Mouse (Mus musculus) hindbrain, embryonic 11.5 days (tissue): ENCODE measurements around the gene Herc2. TPM values are rescaled to one million over a fixed set of nuclear protein-coding genes. Genes with fewer than 3 reads are reported as not detected.

Source experiments
- ATAC-seq: fragments of 200-750 bp; cut with Nextera tagmentation; 2 replicates; pipeline ENCODE4 v1.8.0; 2017; ENCODE audit warnings: mild to moderate bottlenecking, moderate TSS enrichment, moderate library complexity; ENCODE audit not compliant: low FRiP score
- DNase-seq: peaks from one replicate; pipeline ENCODE4 v3.0.0-alpha.2; 2015; ENCODE audit warnings: low spot score
- H3K27ac ChIP-seq: fragments of 300-500 bp; sonication (generic); 2 replicates; pipeline ENCODE4 v1.5.1; 2014; ENCODE audit warnings: mild to moderate bottlenecking, low read depth, low read length
- H3K27me3 ChIP-seq: fragments of 300-500 bp; sonication (generic); 2 replicates; pipeline ENCODE4 v1.6.1; 2014; ENCODE audit warnings: mild to moderate bottlenecking, low read length, moderate library complexity, mixed read lengths; ENCODE audit not compliant: control insufficient read depth, insufficient read depth
- H3K36me3 ChIP-seq: fragments of 300-500 bp; sonication (generic); 2 replicates; pipeline ENCODE4 v1.6.1; 2014; ENCODE audit warnings: mild to moderate bottlenecking, low read length, moderate library complexity, mixed read lengths; ENCODE audit not compliant: control insufficient read depth, insufficient read depth
- H3K4me1 ChIP-seq: fragments of 300-500 bp; sonication (generic); replicated peaks from 2 replicates; pipeline ENCODE4 v1.6.1; 2014; ENCODE audit warnings: low read length, mixed read lengths; ENCODE audit not compliant: control insufficient read depth, insufficient read depth
- H3K4me2 ChIP-seq: fragments of 300-500 bp; sonication (generic); replicated peaks from 2 replicates; pipeline ENCODE4 v1.6.1; 2014; ENCODE audit warnings: mild to moderate bottlenecking, low read depth, low read length
- H3K4me3 ChIP-seq: fragments of 300-500 bp; sonication (generic); 2 replicates; pipeline ENCODE4 v1.5.1; 2014; ENCODE audit warnings: low read depth, low read length
- H3K9ac ChIP-seq: fragments of 300-500 bp; sonication (generic); 2 replicates; pipeline ENCODE4 v1.6.1; 2014; ENCODE audit warnings: low read depth, low read length
- H3K9me3 ChIP-seq: fragments of 300-500 bp; sonication (generic); 2 replicates; pipeline ENCODE4 v1.6.1; 2016; ENCODE audit warnings: low read length; ENCODE audit not compliant: control insufficient read depth
- WGBS: fragments of 180-500 bp; shearing (Covaris S2); extraction: QIAGEN DNeasy Blood & Tissue Kit; methylation state at CpG from one replicate; pipeline ENCODE4 v1.1.7; 2014; 5-methylcytosine and 5-hydroxymethylcytosine counted together
- polyA plus RNA-seq: library from polyadenylated mRNA; unstranded; fragments of >200 nt; fragmentation: Nextera tagmentation; extraction: Ambion mirVana; gene quantifications from 2 replicates; pipeline ENCODE4 v1.2.1, GENCODE M21; 2014

Herc2 gene
- polyA plus RNA-seq, 1 experiment from 2014 or later, result 43.5 TPM

DNA sequence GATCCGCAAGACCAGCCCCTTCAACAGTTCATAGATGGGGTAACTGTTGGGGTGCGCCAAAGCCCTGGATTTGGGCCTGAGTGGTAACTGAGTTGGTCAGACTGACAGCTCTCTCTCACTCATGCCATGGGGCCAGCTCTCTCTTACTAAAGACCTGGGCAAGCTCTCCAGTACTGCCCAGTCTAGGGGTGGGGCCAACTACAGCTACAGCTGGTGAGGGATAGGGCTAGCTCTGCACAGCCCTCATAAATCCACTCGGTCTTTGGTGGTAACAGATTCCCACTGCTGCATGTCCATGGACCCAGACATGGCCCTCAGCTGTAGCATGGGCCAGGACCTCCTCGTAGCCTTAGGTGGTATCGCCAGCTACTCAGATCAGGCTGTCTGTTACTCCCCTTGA lies 41.4 kb downstream of the Herc2 start:
- H3K27me3 ChIP-seq, result no peaks in the 10 kb centered on the region
- H3K4me3 ChIP-seq, result no peak overlapping the region
- ATAC-seq, result no peak
- peaks cover 9% of the 10 kb centered on the region for H3K36me3 ChIP-seq
- 91% methylated on average over 5 of the region's 5 CpGs for WGBS
- no peak overlapping the region for H3K27ac ChIP-seq
- no peak overlapping the region for H3K9ac ChIP-seq
- H3K4me1 ChIP-seq, result no peaks in the 10 kb centered on the region
- no peak for DNase-seq
- H3K4me2 ChIP-seq, result no peak overlapping the region
- H3K9me3 ChIP-seq, result no peaks in the 10 kb centered on the region

DNA sequence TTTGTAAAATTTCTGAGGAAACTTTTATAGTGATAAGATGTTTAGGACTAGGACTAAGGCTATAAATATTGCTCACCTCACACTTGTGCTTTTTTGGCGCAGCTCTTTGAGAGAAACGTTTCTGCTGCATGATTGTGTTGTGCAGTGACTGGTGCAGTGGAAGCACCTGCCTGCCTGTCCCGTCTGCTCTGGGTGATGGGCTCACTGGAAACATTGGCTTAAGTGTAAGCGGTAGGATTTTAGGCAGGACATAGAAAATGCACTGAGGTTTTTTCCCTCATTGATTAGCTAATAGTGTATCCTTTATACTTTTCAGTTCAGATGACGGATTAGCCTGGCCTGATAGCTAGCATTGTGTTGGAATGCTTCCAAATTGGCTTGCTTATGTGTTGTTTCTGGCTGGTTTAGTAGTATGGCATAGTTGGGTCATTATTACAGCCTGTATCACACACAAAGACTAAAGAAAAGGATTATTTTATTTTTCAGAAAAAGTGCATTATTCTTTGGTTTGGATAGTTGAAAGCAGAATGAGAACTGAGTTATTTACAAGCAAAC lies 52.4 kb downstream of the Herc2 start:
- no peak overlapping the region for H3K9ac ChIP-seq
- WGBS, result 86% methylated on average over 5 of the region's 5 CpGs

DNA sequence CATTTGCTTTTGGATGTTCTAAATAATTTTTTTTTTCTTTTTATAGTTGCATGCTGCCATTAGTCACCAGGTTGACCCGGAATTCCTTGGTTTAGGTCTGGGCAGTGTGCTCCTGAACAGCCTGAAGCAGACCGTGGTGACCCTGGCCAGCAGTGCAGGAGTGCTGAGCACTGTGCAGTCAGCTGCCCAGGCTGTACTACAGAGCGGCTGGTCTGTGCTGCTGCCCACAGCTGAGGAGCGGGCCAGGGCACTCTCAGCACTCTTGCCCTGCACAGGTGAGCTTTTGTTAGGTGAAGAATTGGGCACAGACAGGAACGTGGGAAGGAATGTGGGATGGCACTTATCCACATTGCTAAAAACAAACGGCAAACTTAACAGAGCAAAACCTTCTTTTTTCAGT lies 63.0 kb downstream of the Herc2 start:
- no peak for ATAC-seq
- DNase-seq, result no peak
- Histone ChIP-seq H3K36me3 (no peaks in the 10 kb centered on the region), H3K27me3 (no peaks in the 10 kb centered on the region), H3K9me3 (no peaks in the 10 kb centered on the region), H3K4me2 (no peak overlapping the region), H3K9ac (no peak overlapping the region), H3K4me3 (no peak overlapping the region), H3K27ac (no peak overlapping the region), H3K4me1 (no peaks in the 10 kb centered on the region)
- WGBS, result 94% methylated on average over 6 of the region's 6 CpGs

More for the DNA sequence above, 52.4 kb downstream of the Herc2 start:
- Histone ChIP-seq H3K4me1 (no peaks in the 10 kb centered on the region), H3K9me3 (no peaks in the 10 kb centered on the region), H3K27ac (no peak overlapping the region), H3K27me3 (no peaks in the 10 kb centered on the region), H3K36me3 (peaks cover 5% of the 10 kb centered on the region), H3K4me2 (no peak overlapping the region), H3K4me3 (no peak overlapping the region)
- ATAC-seq (no peak), DNase-seq (no peak)

DNA sequence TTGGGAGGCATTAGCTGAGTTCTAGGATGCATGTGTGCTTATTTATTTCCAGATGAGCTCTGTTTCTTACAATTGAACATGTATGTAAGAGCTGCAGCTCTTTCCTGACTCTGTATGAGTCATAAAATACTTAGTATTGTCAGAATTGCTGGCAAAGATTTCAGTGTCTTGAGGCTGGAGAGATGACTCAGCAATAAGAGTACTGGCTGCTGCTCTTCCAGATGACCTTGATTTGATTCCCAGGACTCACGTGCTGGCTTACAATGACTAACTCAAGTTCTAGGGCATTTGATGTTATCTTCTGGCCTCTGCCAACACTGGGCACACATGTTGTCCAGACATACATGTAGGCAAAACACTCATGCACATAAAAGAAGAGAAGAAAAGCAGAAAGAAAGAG lies 64.2 kb downstream of the Herc2 start:
- Histone ChIP-seq H3K4me2 (no peak overlapping the region), H3K9me3 (no peaks in the 10 kb centered on the region), H3K36me3 (no peaks in the 10 kb centered on the region), H3K4me3 (no peak overlapping the region), H3K27ac (no peak overlapping the region), H3K9ac (no peak overlapping the region), H3K4me1 (no peaks in the 10 kb centered on the region), H3K27me3 (no peaks in the 10 kb centered on the region)
- no peak for DNase-seq
- 81% methylated on average over 1 of the region's 1 CpGs for WGBS
- ATAC-seq, result no peak

DNA sequence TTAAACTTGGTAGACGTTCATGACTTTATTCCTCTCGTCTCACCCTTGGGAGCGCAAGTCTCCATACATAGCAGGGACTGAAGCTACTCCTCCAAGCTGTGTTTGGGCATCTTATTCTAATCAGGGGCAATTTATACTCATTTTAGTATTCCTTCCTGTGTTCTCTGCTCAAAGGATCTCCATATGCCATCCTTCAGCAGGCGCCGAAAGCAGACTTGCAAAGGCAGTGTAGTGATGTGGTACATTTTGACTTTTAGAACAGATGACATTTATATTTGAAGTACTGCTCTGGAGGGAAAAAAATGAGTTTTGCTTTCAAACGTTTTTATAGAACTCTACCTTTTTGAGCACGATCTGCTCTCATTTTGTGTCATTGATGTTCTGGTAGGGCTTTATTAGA lies 71.0 kb downstream of the Herc2 start:
- no peaks in the 10 kb centered on the region for H3K36me3 ChIP-seq
- no peaks in the 10 kb centered on the region for H3K4me1 ChIP-seq
- DNase-seq (no peak), ATAC-seq (no peak)
- no peak overlapping the region for H3K9ac ChIP-seq
- no peak overlapping the region for H3K27ac ChIP-seq
- no peak overlapping the region for H3K4me2 ChIP-seq
- no peaks in the 10 kb centered on the region for H3K27me3 ChIP-seq
- no peak overlapping the region for H3K4me3 ChIP-seq
- no peaks in the 10 kb centered on the region for H3K9me3 ChIP-seq
- WGBS, result 91% methylated on average over 7 of the region's 7 CpGs

DNA sequence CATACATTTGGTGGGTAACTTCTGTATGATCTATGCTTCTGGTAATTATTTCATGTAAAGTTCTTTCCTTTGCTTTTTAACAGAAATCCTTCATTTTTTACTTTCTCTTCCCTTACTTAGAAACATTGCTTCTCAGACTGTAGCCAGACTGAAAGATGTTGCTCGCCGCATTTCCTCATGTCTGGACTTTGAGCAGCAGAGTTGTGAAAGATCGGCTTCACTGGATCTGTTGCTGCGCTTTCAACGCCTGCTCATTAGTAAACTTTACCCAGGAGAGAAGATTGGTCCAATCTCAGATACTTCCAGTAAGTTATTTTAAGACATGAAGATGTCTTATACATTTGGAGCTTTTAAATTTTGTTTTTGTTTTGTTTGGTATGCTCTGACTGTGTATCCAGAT lies 71.4 kb downstream of the Herc2 start:
- Histone ChIP-seq H3K36me3 (no peaks in the 10 kb centered on the region), H3K27me3 (no peaks in the 10 kb centered on the region)
- 94% methylated on average over 5 of the region's 5 CpGs for WGBS

DNA sequence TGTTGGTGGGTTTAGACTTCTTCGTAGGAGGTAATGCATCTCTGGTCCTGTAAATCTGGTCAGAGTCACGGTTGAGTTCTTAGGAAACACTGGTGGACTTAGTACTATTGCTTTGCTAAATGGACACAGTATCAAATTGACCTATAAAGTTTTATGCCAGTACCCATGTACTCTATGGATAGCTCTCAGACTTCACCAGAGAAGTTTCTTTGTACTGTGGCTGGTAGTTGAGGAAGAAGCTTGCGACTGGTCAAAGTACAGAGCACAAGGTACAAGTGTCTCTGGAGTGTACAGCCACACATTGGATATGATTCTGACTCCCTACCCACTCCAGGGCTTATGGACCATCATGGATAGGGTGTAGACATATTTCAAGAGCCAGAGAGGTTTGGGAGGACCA lies 78.1 kb downstream of the Herc2 start:
- Histone ChIP-seq H3K27ac (no peak overlapping the region), H3K9ac (no peak overlapping the region), H3K9me3 (no peaks in the 10 kb centered on the region), H3K4me3 (no peak overlapping the region), H3K27me3 (no peaks in the 10 kb centered on the region), H3K36me3 (no peaks in the 10 kb centered on the region), H3K4me2 (no peak overlapping the region), H3K4me1 (no peaks in the 10 kb centered on the region)
- ATAC-seq (no peak), DNase-seq (no peak)
- 94% methylated on average over 3 of the region's 3 CpGs for WGBS

More for the DNA sequence above, 71.4 kb downstream of the Herc2 start:
- Histone ChIP-seq H3K4me3 (no peak overlapping the region), H3K4me1 (no peaks in the 10 kb centered on the region), H3K4me2 (no peak overlapping the region), H3K27ac (no peak overlapping the region), H3K9me3 (no peaks in the 10 kb centered on the region), H3K9ac (no peak overlapping the region)
- ATAC-seq (no peak), DNase-seq (no peak)

DNA sequence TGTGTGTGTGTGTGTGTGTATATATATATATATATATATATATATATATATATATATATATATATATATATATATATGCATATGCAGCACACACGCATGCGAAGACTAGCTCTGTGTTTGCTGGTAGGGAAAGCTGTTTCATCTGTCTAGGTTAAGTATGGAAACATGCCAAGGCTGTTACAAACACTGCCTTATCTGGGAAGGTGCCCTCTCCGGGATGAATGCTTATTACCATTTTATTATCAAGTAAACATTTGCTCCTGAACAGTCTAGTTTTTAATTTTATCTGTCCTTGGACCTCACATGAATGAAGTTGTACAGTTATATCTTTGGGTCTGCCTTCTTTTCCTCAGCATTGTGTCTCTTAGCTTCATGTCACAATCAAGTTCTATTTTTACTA lies 79.6 kb downstream of the Herc2 start:
- H3K27me3 ChIP-seq, result no peaks in the 10 kb centered on the region
- no peak overlapping the region for H3K4me3 ChIP-seq
- H3K4me2 ChIP-seq, result no peak overlapping the region
- 93% methylated on average over 3 of the region's 3 CpGs for WGBS
- no peaks in the 10 kb centered on the region for H3K9me3 ChIP-seq
- H3K4me1 ChIP-seq, result no peaks in the 10 kb centered on the region
- DNase-seq (no peak), ATAC-seq (no peak)
- peaks cover 6% of the 10 kb centered on the region for H3K36me3 ChIP-seq
- H3K27ac ChIP-seq, result no peak overlapping the region
- H3K9ac ChIP-seq, result no peak overlapping the region

DNA sequence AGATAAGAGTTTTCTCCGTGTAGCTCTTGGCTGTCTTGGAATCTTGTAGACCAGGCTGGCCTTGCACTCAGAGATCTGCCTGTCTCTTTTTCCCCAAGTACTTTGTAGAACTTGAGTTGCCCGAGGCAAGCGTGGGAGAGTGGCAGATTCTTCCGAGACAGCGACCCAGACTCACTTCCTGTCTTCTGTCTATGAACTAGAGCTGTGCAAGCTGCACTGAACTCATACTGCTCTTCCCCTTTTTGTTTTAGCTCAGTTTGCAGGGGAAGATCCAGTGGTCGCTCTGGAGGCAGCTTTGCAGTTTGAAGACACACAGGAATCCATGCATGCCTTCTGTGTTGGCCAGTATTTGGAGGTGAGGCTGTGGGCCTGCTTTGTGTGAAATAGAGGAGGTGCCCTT lies 81.6 kb downstream of the Herc2 start:
- Histone ChIP-seq H3K36me3 (peaks cover 6% of the 10 kb centered on the region), H3K9ac (no peak overlapping the region), H3K9me3 (no peaks in the 10 kb centered on the region), H3K4me2 (no peak overlapping the region), H3K27me3 (no peaks in the 10 kb centered on the region), H3K27ac (no peak overlapping the region), H3K4me3 (no peak overlapping the region), H3K4me1 (no peaks in the 10 kb centered on the region)
- DNase-seq, result no peak
- ATAC-seq, result no peak
- WGBS, result 84% methylated on average over 6 of the region's 6 CpGs
